Mouse (Mus musculus): ENCODE data around the gene Zfp319.

DNA sequence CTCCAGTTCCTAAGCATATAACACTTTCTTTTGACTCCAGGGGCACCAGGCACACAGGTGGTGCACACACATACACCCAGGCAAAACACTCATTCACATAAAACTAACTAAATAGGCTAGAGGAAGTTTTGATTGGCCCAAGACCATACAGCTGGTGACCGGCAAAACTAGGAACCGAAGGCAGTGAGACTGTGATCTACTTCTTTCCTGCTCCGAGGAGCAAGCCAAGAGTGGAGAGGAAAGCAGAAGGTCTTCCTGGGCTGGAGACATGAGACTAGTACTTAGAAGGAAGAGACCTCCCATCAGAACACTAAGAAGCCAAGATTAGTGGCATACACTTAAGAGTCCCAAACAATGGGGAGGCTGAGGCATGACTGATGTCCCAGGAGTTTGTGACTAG is 8.5 kb downstream of the Zfp319 start:
- TF ChIP-seq CTCF (IDR thresholded peaks at IDR 0.05; ENCODE audit: low read depth) = no peak
- TF ChIP-seq EP300 (IDR thresholded peaks at IDR 0.05; ENCODE audit: low read depth) = no peak

Data from liver, embryonic 14.5 days (tissue).